Mouse (Mus musculus) bone marrow, adult 2 months (tissue): ENCODE data around the gene Olfr715b. TPM values are rescaled to one million over a fixed set of nuclear protein-coding genes. Genes with fewer than 3 reads are reported as not detected.
"Not testable (repeated sequence)": the region's sequence is repeated elsewhere in the genome, so short reads cannot be mapped to it uniquely, and the experiment has no call there.

ENCODE experiments used
- H3K27ac ChIP-seq: fragments of 200-500 bp; 2 replicates; pipeline ENCODE4 v1.5.1; 2012; ENCODE audit warnings: low read depth, mild to moderate bottlenecking, control low read depth, inconsistent platforms, low read length; ENCODE audit not compliant: control insufficient read depth, poor library complexity, insufficient read depth
- H3K4me1 ChIP-seq: fragments of 200-500 bp; 2 replicates; pipeline ENCODE4 v1.6.1; 2011; ENCODE audit warnings: low read length; ENCODE audit not compliant: control insufficient read depth, insufficient read depth
- H3K4me3 ChIP-seq: fragments of 200-500 bp; replicated peaks from 2 replicates; pipeline ENCODE3; 2011; ENCODE audit warnings: mild to moderate bottlenecking, low read depth, low read length, control low read depth; ENCODE audit not compliant: control insufficient read depth
- CTCF ChIP-seq: fragments of 200-500 bp; IDR thresholded peaks from 2 replicates; pipeline ENCODE4 v1.5.1; 2011; ENCODE audit warnings: low read length, control low read depth; ENCODE audit not compliant: control insufficient read depth, insufficient read depth
- POLR2A ChIP-seq: fragments of 200-500 bp; IDR thresholded peaks from 2 replicates; pipeline ENCODE4 v1.6.1; 2011; ENCODE audit warnings: low read depth, mild to moderate bottlenecking, control low read depth, low read length, borderline replicate concordance; ENCODE audit not compliant: control insufficient read depth
- WGBS: fragments of 180-500 bp; shearing (Covaris S2); methylation state at CpG from one replicate; pipeline ENCODE4 v1.1.7; 2018; 5-methylcytosine and 5-hydroxymethylcytosine counted together
- polyA plus RNA-seq: library from polyadenylated mRNA; stranded (reverse); fragments of >200 nt; gene quantifications from 2 replicates; pipeline ENCODE4 v1.2.4, GENCODE M21; 2011; ENCODE audit warnings: low replicate concordance; ENCODE audit not compliant: missing spikeins, insufficient read depth, insufficient read length

Gene Olfr715b
- not detected in 2 replicates for polyA plus RNA-seq

DNA sequence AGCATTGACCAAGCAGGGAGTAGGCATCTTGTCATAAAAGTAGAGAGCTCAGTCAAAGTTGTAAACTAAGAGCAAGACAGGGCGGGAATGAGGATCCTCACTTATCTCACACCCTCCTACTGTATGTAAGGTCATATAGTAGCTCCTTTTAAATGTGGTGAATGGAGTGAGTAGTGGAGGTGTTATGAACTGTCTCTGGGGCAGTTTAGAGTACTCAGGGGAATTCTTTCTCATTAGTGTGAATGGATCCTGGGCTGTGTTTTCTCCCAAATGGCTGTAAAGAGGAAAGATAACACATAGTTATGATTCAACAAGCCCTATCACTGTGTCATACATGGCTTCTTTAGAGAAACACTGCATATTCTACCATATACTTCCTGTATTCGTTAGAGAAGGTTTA, at the start of gene Olfr715b:
Olfr715b (minus strand) TSS at position 101 of the 400 bp plus-strand sequence.
- H3K27ac ChIP-seq, H3K4me3 ChIP-seq, H3K4me1 ChIP-seq: not testable (repeated sequence)
- 68% methylated on average over 2 of the region's 2 CpGs for WGBS

DNA sequence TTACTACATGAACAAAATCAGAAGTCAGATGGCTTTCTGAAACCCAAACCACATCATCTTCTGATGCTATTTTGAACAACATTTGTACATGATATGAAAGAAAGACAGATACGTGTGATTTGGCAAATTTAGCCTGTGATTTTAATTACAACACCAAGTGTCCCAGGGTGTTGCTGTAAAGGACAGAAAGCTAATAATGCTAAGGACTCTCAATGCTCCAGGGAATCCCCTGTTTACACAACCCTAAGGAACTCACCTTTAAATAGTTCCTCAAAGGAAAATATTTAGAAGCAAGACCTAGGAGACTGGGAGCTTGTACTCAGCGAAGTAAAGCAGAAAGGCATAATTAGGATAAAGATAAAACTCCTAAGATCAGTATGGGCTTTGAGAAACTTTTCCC, 27.9 kb upstream of the Olfr715b start, which contains the start of gene Olfr716:
Olfr716 (plus strand) TSS at position 301 of the 400 bp plus-strand sequence.
- H3K4me3 ChIP-seq, H3K4me1 ChIP-seq, H3K27ac ChIP-seq: not testable (repeated sequence)
- 57% methylated on average over 2 of the region's 2 CpGs for WGBS

DNA sequence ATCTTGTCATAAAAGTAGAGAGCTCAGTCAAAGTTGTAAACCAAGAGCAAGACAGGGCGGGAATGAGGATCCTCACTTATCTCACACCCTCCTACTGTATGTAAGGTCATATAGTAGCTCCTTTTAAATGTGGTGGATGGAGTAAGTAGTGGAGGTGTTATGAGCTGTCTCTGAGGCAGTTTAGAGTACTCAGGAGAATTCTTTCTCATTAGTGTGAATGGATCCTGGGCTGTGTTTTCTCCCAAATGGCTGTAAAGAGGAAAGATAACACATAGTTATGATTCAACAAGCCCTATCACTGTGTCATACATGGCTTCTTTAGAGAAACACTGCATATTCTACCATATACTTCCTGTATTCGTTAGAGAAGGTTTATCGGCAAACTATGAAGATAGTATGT, 20.8 kb upstream of the Olfr715b start, which contains the start of gene Olfr715:
Olfr715 (minus strand) TSS at position 101 of the 400 bp plus-strand sequence.
- WGBS: 75% methylated on average over 3 of the region's 3 CpGs
- H3K4me1 ChIP-seq, H3K27ac ChIP-seq, H3K4me3 ChIP-seq: not testable (repeated sequence)

DNA sequence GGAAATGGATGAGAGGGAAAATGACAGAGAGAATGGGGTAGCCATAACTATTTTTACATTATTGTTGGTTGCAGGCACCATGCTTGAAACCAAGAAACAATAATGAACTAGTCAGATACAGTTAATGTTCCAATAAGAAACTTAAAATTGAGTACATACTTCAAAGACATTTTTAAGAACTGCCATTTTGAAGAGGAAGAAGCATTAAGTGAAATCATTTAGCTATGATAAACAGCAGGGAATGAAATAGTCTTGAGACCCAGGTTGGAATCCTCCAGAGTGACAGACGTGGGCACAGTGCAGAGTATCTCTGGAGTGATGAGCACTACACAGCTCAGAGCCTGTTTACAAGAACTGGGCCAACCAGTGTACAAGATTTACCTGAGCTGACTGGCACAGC, 17.2 kb downstream of the Olfr715b start, which contains the start of gene Olfr17:
Olfr17 (plus strand) TSS at position 301 of the 400 bp plus-strand sequence.
- Histone ChIP-seq H3K4me3 (no peak within 1 kb of the TSS), H3K4me1 (no peaks in the 10 kb centered on the region), H3K27ac (no peak within 1 kb of the TSS)
- 48% methylated on average over 1 of the region's 1 CpGs for WGBS
- no peak for TF ChIP-seq POLR2A
- TF ChIP-seq CTCF: no peak

DNA sequence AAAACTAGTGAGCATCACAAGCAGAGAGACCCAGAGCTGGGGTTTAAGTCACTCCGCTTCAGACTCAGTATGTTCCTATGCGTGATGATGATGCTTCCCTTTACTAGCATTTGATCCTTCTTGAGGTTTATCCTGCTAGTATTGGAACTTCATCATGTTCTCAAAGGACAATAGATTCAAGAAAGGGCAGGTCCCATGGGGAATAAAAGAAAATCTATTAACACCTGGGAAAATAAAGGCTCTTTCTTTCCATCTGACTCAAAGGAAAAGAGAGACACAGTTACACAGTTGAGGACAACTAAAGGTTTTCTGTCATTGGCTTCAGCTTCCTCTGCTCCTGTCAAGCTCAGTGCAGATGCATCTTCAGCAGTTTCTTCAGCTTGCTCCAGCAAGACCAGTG, 39.5 kb downstream of the Olfr715b start, which contains the start of gene Olfr714:
Olfr714 (plus strand) TSS at position 301 of the 400 bp plus-strand sequence.
- no peak within 1 kb of the TSS for H3K27ac ChIP-seq
- no peak within 1 kb of the TSS for H3K4me3 ChIP-seq
- no peak for TF ChIP-seq CTCF
- TF ChIP-seq POLR2A: no peak
- no peaks in the 10 kb centered on the region for H3K4me1 ChIP-seq
- 83% methylated on average over 2 of the region's 2 CpGs for WGBS

Other genes with a start within 250 kb of the Olfr715b start
- gene Olfr704, start 247.2 kb downstream of the Olfr715b start, polyA plus RNA-seq: 0.75 TPM in 1 of 2 replicates, not detected in the other
- not detected in 2 replicates for gene Olfr705, start 233.5 kb downstream of the Olfr715b start, polyA plus RNA-seq
- gene Olfr706, start 222.2 kb downstream of the Olfr715b start, polyA plus RNA-seq: not detected in 2 replicates
- not detected in 2 replicates for gene Olfr707, start 209.1 kb downstream of the Olfr715b start, polyA plus RNA-seq
- not detected in 2 replicates for gene Olfr1532-ps1, start 202.4 kb downstream of the Olfr715b start, polyA plus RNA-seq
- not detected in 2 replicates for gene Olfr709-ps1, start 178.2 kb downstream of the Olfr715b start, polyA plus RNA-seq
- gene Olfr710, start 162.1 kb downstream of the Olfr715b start, polyA plus RNA-seq: not detected in 2 replicates
- 0.29 TPM in 1 of 2 replicates, not detected in the other for gene Olfr6, start 146.4 kb downstream of the Olfr715b start, polyA plus RNA-seq
- not detected in 2 replicates for gene Olfr711, start 134.9 kb downstream of the Olfr715b start, polyA plus RNA-seq
- not detected in 2 replicates for gene Olfr2, start 104.3 kb downstream of the Olfr715b start, polyA plus RNA-seq
- not detected in 2 replicates for gene Olfr713, start 79.2 kb downstream of the Olfr715b start, polyA plus RNA-seq
- gene Olfr714, start 39.4 kb downstream of the Olfr715b start, polyA plus RNA-seq: not detected in 2 replicates
- not detected in 2 replicates for gene Olfr17, start 17.1 kb downstream of the Olfr715b start, polyA plus RNA-seq
- not detected in 2 replicates for gene Olfr715, start 20.7 kb upstream of the Olfr715b start, polyA plus RNA-seq
- gene Olfr716, start 28.0 kb upstream of the Olfr715b start, polyA plus RNA-seq: not detected in 2 replicates
- gene Nlrp14, start 56.6 kb upstream of the Olfr715b start, polyA plus RNA-seq: not detected in 2 replicates
- gene Rbmxl2, start 99.1 kb upstream of the Olfr715b start, polyA plus RNA-seq: 5.5 TPM in 1 of 2 replicates, not detected in the other